Comparison of ENCODE assay signal across 10 mouse cellular contexts in genomic region chr9:50301722-50302121, GRCm38 (mm10). TPM values are rescaled to one million over a fixed set of nuclear protein-coding genes. Genes with fewer than 3 reads are reported as not detected.
DNase-seq lines count a peak whose midpoint lies in the region; ATAC-seq and TF ChIP-seq lines count a peak whose summit lies in the region.
"Had no signal": no experiment of that assay in that cellular context is flagged by ENCODE, and none has a peak within 500 bp of the region (broad histone marks: within the 10 kb centered on the region; RNA-seq: fewer than 3 reads in every experiment).

No protein-coding gene starts in this region.

- H3K9me3 ChIP-seq in neural tube, embryonic 14.5 days (ENCODE audit: control insufficient read depth, low read length) = no peaks in the 10 kb centered on the region
- no peaks in the 10 kb centered on the region for H3K9me3 ChIP-seq in liver, embryonic 12.5 days (replicated peaks)
- H3K9me3 ChIP-seq: embryonic facial prominence, embryonic 15.5 days had no signal

- H3K4me3 ChIP-seq in neural tube, embryonic 14.5 days (ENCODE audit: low read depth, low read length) = no peak overlapping the region
- H3K4me3 ChIP-seq in left cerebral cortex, adult 2 months = no peak overlapping the region
- H3K4me3 ChIP-seq in liver, embryonic 12.5 days = no peak overlapping the region
- H3K4me3 ChIP-seq: embryonic facial prominence, embryonic 15.5 days had no signal

- no peak for ATAC-seq in cerebellum, adult (ENCODE audit: insufficient number of reproducible peaks, low FRiP score, low TSS enrichment)
- 0 out of 2 replicates have a peak, but pooled peaks have one; percentile 46 for ATAC-seq in neural tube, embryonic 14.5 days (ENCODE audit: low read depth)
- ATAC-seq in liver, embryonic 12.5 days = no peak
- ATAC-seq: activated CD4-positive, CD25-positive, alpha-beta regulatory T cell, adult 4 months had no signal

- DNase-seq in cerebellum, postnatal 10 days = peak; percentile 37 to 48
- DNase-seq in neural tube, embryonic 10.5 days (ENCODE audit: extremely low spot score, low spot score) = no peak
- peak; percentile 28 to 53 for DNase-seq in left cerebral cortex, adult 2 months (ENCODE audit: extremely low spot score in 1 of 2, low spot score in 2 of 2)
- no peak for DNase-seq in thymus, postnatal 0 days (ENCODE audit: low spot score)
- DNase-seq in thymus, adult 18-20 months = no peak

- H3K27ac ChIP-seq in neural tube, embryonic 14.5 days (ENCODE audit: low read depth, low read length) = peak overlapping the region; percentile 34; the same call in 1 of the 2 replicates
- peak overlapping the region; percentile 61 for H3K27ac ChIP-seq in left cerebral cortex, adult 2 months
- H3K27ac ChIP-seq in liver, embryonic 12.5 days = no peak overlapping the region
- H3K27ac ChIP-seq: embryonic facial prominence, embryonic 15.5 days had no signal

- no peaks in the 10 kb centered on the region for H3K36me3 ChIP-seq in neural tube, embryonic 14.5 days (ENCODE audit: control insufficient read depth, insufficient read depth, low read length)
- H3K36me3 ChIP-seq in liver, embryonic 12.5 days = no peaks in the 10 kb centered on the region
- H3K36me3 ChIP-seq: embryonic facial prominence, embryonic 15.5 days had no signal

- no peak overlapping the region for H3K4me2 ChIP-seq in neural tube, embryonic 14.5 days (ENCODE audit: low read depth, low read length)
- H3K4me2 ChIP-seq in liver, embryonic 12.5 days = no peak overlapping the region
- H3K4me2 ChIP-seq: embryonic facial prominence, embryonic 15.5 days had no signal

- no peak for TF ChIP-seq CTCF in left cerebral cortex, adult 2 months (IDR thresholded peaks at IDR 0.05)

- no peaks in the 10 kb centered on the region for H3K27me3 ChIP-seq in neural tube, embryonic 14.5 days (ENCODE audit: control insufficient read depth, insufficient read depth, low read length)
- H3K27me3 ChIP-seq in liver, embryonic 12.5 days (replicated peaks) = no peaks in the 10 kb centered on the region
- H3K27me3 ChIP-seq: embryonic facial prominence, embryonic 15.5 days had no signal

- peaks cover 14% of the 10 kb centered on the region for H3K4me1 ChIP-seq in neural tube, embryonic 14.5 days (ENCODE audit: control insufficient read depth, insufficient read depth, low read length)
- no peaks in the 10 kb centered on the region for H3K4me1 ChIP-seq in liver, embryonic 12.5 days

- no peak overlapping the region for H3K9ac ChIP-seq in neural tube, embryonic 14.5 days (replicated peaks; ENCODE audit: low read depth, low read length)
- no peak overlapping the region for H3K9ac ChIP-seq in liver, embryonic 12.5 days
- H3K9ac ChIP-seq: embryonic facial prominence, embryonic 15.5 days had no signal

- intact Hi-C loops in left cerebral cortex, adult 2 months (cut with DNase I) = no loop called here

RNA-seq across cellular contexts. Expression of gene Rpl10-ps3, which starts 43.0 kb away (rescaled TPM):
- polyA plus RNA-seq in neural tube, embryonic 14.5 days (2014; fragmentation: Nextera tagmentation; extraction: Ambion mirVana) = 132 and 139 TPM in 2 replicates
- 100 to 1,000 TPM; 337 to 355 TPM for total RNA-seq in left cerebral cortex, adult 2 months (2021)
- 211 and 235 TPM in 2 replicates for polyA plus RNA-seq in thymus, postnatal 0 days (2015; fragmentation: Nextera tagmentation; extraction: Ambion mirVana)
- polyA plus RNA-seq in liver, embryonic 12.5 days (2016; fragmentation: Nextera tagmentation; extraction: Ambion mirVana) = 241 and 251 TPM in 2 replicates

Comparison
In these comparisons a context has a peak if more than half of its experiments do, and no peak if none do; other contexts are left out.
1. DNase-seq: peak in cerebellum, postnatal 10 days (2 of 2) and left cerebral cortex, adult 2 months (2 of 2); none in neural tube, embryonic 10.5 days (single experiment), thymus, postnatal 0 days (single experiment) and thymus, adult 18-20 months (0 of 2).